In the genomic region with DNA sequence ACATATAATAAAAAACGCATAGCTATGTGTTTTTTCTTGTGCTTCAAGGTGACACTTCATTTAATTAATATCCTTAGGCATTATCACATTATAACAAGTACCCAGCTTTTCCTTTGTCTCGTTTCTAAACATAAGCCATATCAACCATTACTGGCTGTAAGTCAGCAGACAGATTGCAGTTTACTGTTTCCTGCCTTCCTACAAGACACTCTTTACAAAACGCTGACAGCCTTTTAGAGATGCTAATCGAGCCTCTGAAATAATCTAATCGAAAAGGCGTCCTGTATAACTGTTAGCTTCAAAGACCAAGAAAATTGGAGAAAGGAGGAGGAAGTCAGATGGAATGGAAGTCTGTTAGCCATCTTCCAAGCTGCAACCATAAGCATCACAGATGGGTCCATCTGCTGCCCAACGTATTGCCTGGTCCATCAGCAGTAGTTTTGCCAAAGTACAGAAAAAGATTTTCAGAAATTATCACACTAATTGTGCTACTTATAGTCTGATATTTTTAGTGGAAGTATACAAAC, we compare ENCODE assay signal across 13 mouse cellular contexts.
"Had no signal": no experiment of that assay in that cellular context is flagged by ENCODE, and none has a peak within 500 bp of the region (broad histone marks: within the 10 kb centered on the region; RNA-seq: fewer than 3 reads in every experiment).

No protein-coding gene starts in this region.

- H3K4me1 ChIP-seq: limb, embryonic 13.5 days; midbrain, embryonic 10.5 days had no signal

- H3K36me3 ChIP-seq: limb, embryonic 13.5 days; midbrain, embryonic 10.5 days; neural tube, embryonic 15.5 days had no signal

- H3K4me3 ChIP-seq: limb, embryonic 13.5 days; midbrain, embryonic 10.5 days; myocyte; neural tube, embryonic 15.5 days had no signal

- H3K27me3 ChIP-seq: limb, embryonic 13.5 days; neural tube, embryonic 15.5 days had no signal

- DNase-seq: kidney, adult 18-20 months; kidney, postnatal 10 days; kidney, postnatal 4 days; left cerebral cortex, postnatal 4 days; lung, adult 18-20 months; right cerebral cortex, adult 18-20 months; right cerebral cortex, postnatal 25 days; thymus, postnatal 36 days had no signal

- H3K4me2 ChIP-seq: limb, embryonic 13.5 days; neural tube, embryonic 15.5 days had no signal

- H3K9me3 ChIP-seq: limb, embryonic 13.5 days; midbrain, embryonic 10.5 days; neural tube, embryonic 15.5 days had no signal

- H3K9ac ChIP-seq: limb, embryonic 13.5 days; liver, embryonic 14.5 days; neural tube, embryonic 15.5 days had no signal

- H3K27ac ChIP-seq: limb, embryonic 13.5 days; liver, embryonic 14.5 days; midbrain, embryonic 10.5 days; neural tube, embryonic 15.5 days had no signal
